Mouse (Mus musculus) liver, embryonic 14.5 days (tissue): Measurements from ENCODE around the gene Smyd3. TPM values are rescaled to one million over a fixed set of nuclear protein-coding genes. Genes with fewer than 3 reads are reported as not detected.

Source experiments
- ATAC-seq: fragments of 200-750 bp; cut with Nextera tagmentation; 2 replicates; pipeline ENCODE4 v1.8.0; 2017; ENCODE audit warnings: moderate number of reproducible peaks, mild to moderate bottlenecking, moderate library complexity; ENCODE audit not compliant: insufficient read depth
- DNase-seq, 3 experiments: peaks; one replicate each; pipeline ENCODE4 v3.0.0-alpha.2; 2012 to 2013; ENCODE audit warnings: low read depth in 3 of 3, low spot score in 3 of 3
- H3K27ac ChIP-seq: fragments of 300-500 bp; sonication (generic); 2 replicates; pipeline ENCODE4 v1.5.1; 2014; ENCODE audit warnings: moderate library complexity, mild to moderate bottlenecking, control low read depth, inconsistent platforms
- H3K27me3 ChIP-seq: fragments of 300-500 bp; sonication (generic); 2 replicates; pipeline ENCODE4 v1.6.1; 2014; ENCODE audit warnings: mild to moderate bottlenecking, low read length, moderate library complexity; ENCODE audit not compliant: control insufficient read depth, insufficient read depth
- H3K36me3 ChIP-seq: fragments of 300-500 bp; sonication (generic); replicated peaks from 2 replicates; pipeline ENCODE4 v1.6.1; 2014; ENCODE audit warnings: low read depth; ENCODE audit not compliant: control insufficient read depth, insufficient read depth
- H3K4me1 ChIP-seq, 2 experiments: fragments of 200-500 bp in 1 of 2; fragments of 300-500 bp in 1 of 2; sonication (generic) in 1 of 2; replicated peaks; 2 replicates each; pipeline ENCODE4 v1.6.1; 2012 to 2014; ENCODE audit warnings: antibody characterized with exemption in 1 of 2, inconsistent platforms in 1 of 2, low read length in 1 of 2; ENCODE audit not compliant: control insufficient read depth in 2 of 2, insufficient read depth in 2 of 2
- H3K4me2 ChIP-seq: fragments of 300-500 bp; sonication (generic); 2 replicates; pipeline ENCODE4 v1.6.1; 2014; ENCODE audit warnings: low read depth, mild to moderate bottlenecking, control low read depth, moderate library complexity
- H3K4me3 ChIP-seq, 2 experiments: fragments of 200-500 bp in 1 of 2; fragments of 300-500 bp in 1 of 2; sonication (generic) in 1 of 2; 2 replicates each; pipeline ENCODE4 v1.5.1; 2012 to 2014; ENCODE audit warnings: low read depth in 2 of 2, low read length in 2 of 2, mild to moderate bottlenecking in 2 of 2, control low read depth in 1 of 2, inconsistent platforms in 1 of 2, moderate library complexity in 1 of 2; ENCODE audit not compliant: insufficient read depth in 1 of 2
- H3K9ac ChIP-seq: fragments of 300-500 bp; sonication (generic); replicated peaks from 2 replicates; pipeline ENCODE4 v1.6.1; 2014; ENCODE audit warnings: mild to moderate bottlenecking, control low read depth, moderate library complexity
- H3K9me3 ChIP-seq: fragments of 300-500 bp; sonication (generic); 2 replicates; pipeline ENCODE4 v1.6.1; 2016; ENCODE audit warnings: low read length, mixed read lengths; ENCODE audit not compliant: control insufficient read depth
- CTCF ChIP-seq: IDR thresholded peaks from 2 replicates; pipeline ENCODE4 v1.5.1; 2016; ENCODE audit warnings: antibody characterized with exemption, low read depth, control low read depth
- EP300 ChIP-seq: IDR thresholded peaks from 2 replicates; pipeline ENCODE4 v1.6.1; 2016; ENCODE audit warnings: antibody characterized with exemption, low read depth
- WGBS: fragments of 180-500 bp; shearing (Covaris S2); extraction: QIAGEN DNeasy Blood & Tissue Kit; methylation state at CpG from one replicate; pipeline ENCODE4 v1.1.7; 2014; ENCODE audit not compliant: insufficient replicate concordance; 5-methylcytosine and 5-hydroxymethylcytosine counted together
- polyA plus RNA-seq, 2 experiments: library from polyadenylated mRNA; depleted of rRNA in 1 of 2; stranded (reverse) in 1 of 2; unstranded in 1 of 2; fragments of >200 nt; fragmentation: Nextera tagmentation in 1 of 2; extraction: Ambion mirVana in 1 of 2; gene quantifications; 2 replicates each; pipeline versions ENCODE4 v1.2.1 to v1.2.3; 2012 to 2014

Smyd3 gene
- polyA plus RNA-seq, 2 experiments = 2.6 to 6.6 TPM

DNA sequence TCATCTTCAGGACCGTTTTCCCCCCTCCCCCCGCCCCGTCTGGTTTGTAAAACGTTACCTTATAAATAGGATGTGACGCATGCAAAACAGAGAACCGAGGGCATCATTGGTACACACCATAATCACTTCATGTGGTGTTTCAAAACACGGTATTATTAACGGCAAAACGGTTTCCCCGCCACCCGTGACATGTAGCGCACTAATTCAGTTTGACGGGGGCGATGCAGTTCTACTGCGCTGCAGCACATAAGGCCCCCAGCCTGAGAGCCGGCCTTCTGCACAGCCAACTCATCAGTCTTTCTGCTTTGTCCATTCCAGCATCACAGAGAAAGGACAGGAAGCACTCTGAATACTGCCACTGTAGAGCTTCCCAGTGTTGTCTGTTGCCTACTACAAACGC is 174.4 kb downstream of the Smyd3 start:
- Histone ChIP-seq H3K4me1 (no peaks in the 10 kb centered on the region), H3K36me3 (no peaks in the 10 kb centered on the region), H3K4me3 (no peak overlapping the region), H3K4me2 (no peak overlapping the region), H3K9ac (no peak overlapping the region), H3K27ac (no peak overlapping the region), H3K27me3 (no peaks in the 10 kb centered on the region), H3K9me3 (no peaks in the 10 kb centered on the region)
- ATAC-seq (no peak), DNase-seq (no peak)
- no peak for TF ChIP-seq EP300
- no peak for TF ChIP-seq CTCF
- WGBS = 84% methylated on average over 17 of the region's 17 CpGs

DNA sequence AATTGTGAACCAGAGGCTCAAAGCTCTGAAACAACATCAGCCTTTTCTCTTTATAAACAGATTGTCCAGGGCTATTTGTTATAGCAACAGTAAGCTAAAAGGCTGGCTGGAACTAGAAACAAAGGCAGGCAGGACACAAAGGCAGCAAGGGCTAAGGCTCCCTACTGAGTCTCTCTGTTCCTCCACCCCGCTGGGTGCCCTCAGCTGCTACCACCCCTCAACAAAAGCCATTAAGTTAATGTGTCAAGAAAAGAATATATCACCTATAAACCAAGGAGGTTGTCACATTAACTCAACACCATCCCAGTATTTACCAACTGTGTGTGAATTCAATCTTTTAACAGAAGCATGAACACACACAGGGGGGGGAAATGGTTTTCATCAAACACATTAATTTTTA is 176.3 kb downstream of the Smyd3 start:
- no peak overlapping the region for H3K4me2 ChIP-seq
- 55% methylated on average over 1 of the region's 1 CpGs for WGBS

DNA sequence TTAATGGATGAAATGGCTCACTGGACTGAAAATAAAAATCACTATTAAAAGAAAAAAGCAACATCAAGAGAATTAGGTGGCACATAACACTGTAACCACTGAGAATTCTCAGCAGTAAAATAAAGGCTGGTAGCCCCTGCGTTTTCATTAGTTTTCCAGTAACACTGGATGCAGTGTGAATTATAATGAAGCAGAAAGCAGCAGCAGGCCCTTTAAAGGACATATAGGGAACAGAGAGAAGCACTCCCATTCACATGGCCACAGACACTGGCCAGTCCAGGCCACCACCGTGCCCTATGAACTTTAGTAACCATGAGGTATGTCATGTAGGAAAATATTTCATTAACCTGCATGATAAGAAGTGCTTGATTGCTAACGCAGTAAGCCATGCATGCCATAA is 178.8 kb downstream of the Smyd3 start:
- Histone ChIP-seq H3K4me2 (no peak overlapping the region), H3K9me3 (no peaks in the 10 kb centered on the region), H3K27ac (no peak overlapping the region), H3K36me3 (no peaks in the 10 kb centered on the region), H3K4me1 (no peaks in the 10 kb centered on the region), H3K27me3 (no peaks in the 10 kb centered on the region), H3K4me3 (no peak overlapping the region), H3K9ac (no peak overlapping the region)
- WGBS = 70% methylated on average over 3 of the region's 3 CpGs
- DNase-seq (no peak), ATAC-seq (no peak)
- TF ChIP-seq EP300 (no peak), CTCF (no peak)

More for the DNA sequence above, 176.3 kb downstream of the Smyd3 start:
- H3K36me3 ChIP-seq = no peaks in the 10 kb centered on the region
- H3K9ac ChIP-seq = no peak overlapping the region
- H3K27me3 ChIP-seq = no peaks in the 10 kb centered on the region
- H3K9me3 ChIP-seq = no peaks in the 10 kb centered on the region
- no peak overlapping the region for H3K27ac ChIP-seq
- no peak for ATAC-seq
- DNase-seq = no peak
- H3K4me1 ChIP-seq = no peaks in the 10 kb centered on the region
- H3K4me3 ChIP-seq = no peak overlapping the region
- no peak for TF ChIP-seq CTCF
- TF ChIP-seq EP300 = no peak

DNA sequence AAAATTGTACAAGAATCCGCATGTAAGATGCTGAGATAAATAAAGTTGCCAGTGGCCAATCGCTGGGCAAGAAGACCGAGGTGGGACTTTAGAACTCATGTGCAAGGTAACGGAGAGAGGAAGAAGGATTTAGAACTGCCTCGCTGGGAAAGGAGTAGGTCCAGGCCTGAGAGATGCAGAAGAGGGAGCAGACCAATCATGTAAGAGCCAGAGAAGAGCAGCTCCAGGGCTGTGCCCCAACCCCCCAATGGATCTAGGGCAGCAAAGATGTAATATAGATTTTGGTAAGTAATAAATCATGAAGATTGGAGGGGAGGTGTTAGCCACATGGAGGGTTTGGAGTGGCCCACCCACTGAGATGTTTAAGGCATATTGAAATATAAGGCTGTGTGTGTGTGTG is 180.3 kb downstream of the Smyd3 start:
- WGBS = 69% methylated on average over 5 of the region's 5 CpGs
- Histone ChIP-seq H3K4me2 (no peak overlapping the region), H3K4me1 (no peaks in the 10 kb centered on the region), H3K9me3 (no peaks in the 10 kb centered on the region), H3K27ac (no peak overlapping the region), H3K4me3 (no peak overlapping the region), H3K36me3 (no peaks in the 10 kb centered on the region), H3K9ac (no peak overlapping the region), H3K27me3 (no peaks in the 10 kb centered on the region)
- TF ChIP-seq EP300 (no peak), CTCF (no peak)
- ATAC-seq (no peak), DNase-seq (no peak)

DNA sequence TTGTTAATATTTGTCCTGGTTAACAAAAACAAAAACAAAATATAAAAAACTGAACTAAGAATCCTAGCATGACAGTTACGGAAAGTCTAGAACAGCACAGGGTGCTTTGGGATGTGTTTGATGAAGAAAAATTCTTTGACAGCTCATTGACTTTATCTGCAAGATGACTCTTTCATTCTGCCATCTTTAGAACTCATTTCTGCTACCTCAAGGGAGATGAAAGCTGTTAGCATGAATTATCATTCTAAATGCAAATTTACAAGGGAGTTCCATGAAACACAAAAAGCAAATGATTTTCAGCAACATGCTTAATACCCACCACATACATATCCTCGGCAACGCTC is 190.9 kb downstream of the Smyd3 start:
- no peak for TF ChIP-seq EP300
- no peak for TF ChIP-seq CTCF
- Histone ChIP-seq H3K4me2 (no peak overlapping the region), H3K4me3 (no peak overlapping the region), H3K27ac (no peak overlapping the region), H3K4me1 (no peaks in the 10 kb centered on the region), H3K27me3 (no peaks in the 10 kb centered on the region), H3K36me3 (no peaks in the 10 kb centered on the region), H3K9ac (no peak overlapping the region), H3K9me3 (no peaks in the 10 kb centered on the region)
- DNase-seq = no peak
- ATAC-seq = no peak
- WGBS = 83% methylated on average over 3 of the region's 3 CpGs
